Mouse (Mus musculus): Measurements from ENCODE around the gene Arfgap2. TPM values are rescaled to one million over a fixed set of nuclear protein-coding genes. Genes with fewer than 3 reads are reported as not detected.

Arfgap2 gene
- total and polyA plus RNA-seq, 3 experiments: 35.0 to 58.2 (median 54.7) TPM

- DNase-seq: no peak
- WGBS: 61% methylated on average over 3 of the region's 3 CpGs
- H3K27me3 ChIP-seq (ENCODE audit: control insufficient read depth, insufficient read depth, low read length): no peaks in the 10 kb centered on the region
- no peak overlapping the region for H3K4me3 ChIP-seq
- TF ChIP-seq CTCF (IDR thresholded peaks at IDR 0.05) (no peak), POLR2A (IDR thresholded peaks at IDR 0.05; ENCODE audit: insufficient read depth, low read depth, low read length) (no peak), EP300 (IDR thresholded peaks at IDR 0.05; ENCODE audit: insufficient read depth, low read depth, low read length) (no peak)
- intact Hi-C loops (cut with DNase I): no loop called here
- no peaks in the 10 kb centered on the region for H3K79me2 ChIP-seq (replicated peaks; ENCODE audit: control insufficient read depth, insufficient read depth, low read length)
- no peak overlapping the region for H3K27ac ChIP-seq
- H3K4me1 ChIP-seq (ENCODE audit: control insufficient read depth, insufficient read depth, low read length): no peaks in the 10 kb centered on the region; the same call in 1 of the 2 replicates
- H3K9ac ChIP-seq (ENCODE audit: low read depth, low read length): no peak overlapping the region
- no peaks in the 10 kb centered on the region for H3K36me3 ChIP-seq (ENCODE audit: control insufficient read depth, insufficient read depth, low read length)
These were observed 38.1 kb downstream of the Arfgap2 start for GRCm38 (mm10) chr2:91302845-91303244.

- no peak overlapping the region for H3K9ac ChIP-seq (ENCODE audit: low read depth, low read length)
- H3K4me3 ChIP-seq: no peak overlapping the region
- no peaks in the 10 kb centered on the region for H3K79me2 ChIP-seq (replicated peaks; ENCODE audit: control insufficient read depth, insufficient read depth, low read length)
- H3K27ac ChIP-seq: no peak overlapping the region
- H3K36me3 ChIP-seq (ENCODE audit: control insufficient read depth, insufficient read depth, low read length): no peaks in the 10 kb centered on the region
- TF ChIP-seq EP300 (IDR thresholded peaks at IDR 0.05; ENCODE audit: insufficient read depth, low read depth, low read length) (no peak), POLR2A (IDR thresholded peaks at IDR 0.05; ENCODE audit: insufficient read depth, low read depth, low read length) (no peak), CTCF (IDR thresholded peaks at IDR 0.05) (no peak)
- intact Hi-C loops (cut with DNase I): no loop called here
- WGBS: 96% methylated on average over 9 of the region's 9 CpGs
- no peaks in the 10 kb centered on the region for H3K4me1 ChIP-seq (ENCODE audit: control insufficient read depth, insufficient read depth, low read length)
- no peak for DNase-seq
- H3K27me3 ChIP-seq (ENCODE audit: control insufficient read depth, insufficient read depth, low read length): no peaks in the 10 kb centered on the region
These were observed 41.2 kb downstream of the Arfgap2 start for GRCm38 (mm10) chr2:91305926-91306325.

GRCm38 (mm10) chr2:91306589-91306988 lies 41.8 kb downstream of the Arfgap2 start:
- Histone ChIP-seq H3K4me1 (ENCODE audit: control insufficient read depth, insufficient read depth, low read length) (no peaks in the 10 kb centered on the region), H3K36me3 (ENCODE audit: control insufficient read depth, insufficient read depth, low read length) (no peaks in the 10 kb centered on the region), H3K9ac (ENCODE audit: low read depth, low read length) (no peak overlapping the region), H3K27ac (no peak overlapping the region), H3K4me3 (no peak overlapping the region), H3K27me3 (ENCODE audit: control insufficient read depth, insufficient read depth, low read length) (no peaks in the 10 kb centered on the region), H3K79me2 (replicated peaks; ENCODE audit: control insufficient read depth, insufficient read depth, low read length) (no peaks in the 10 kb centered on the region)
- no peak for DNase-seq
- TF ChIP-seq CTCF (IDR thresholded peaks at IDR 0.05) (no peak), POLR2A (IDR thresholded peaks at IDR 0.05; ENCODE audit: insufficient read depth, low read depth, low read length) (no peak), EP300 (IDR thresholded peaks at IDR 0.05; ENCODE audit: insufficient read depth, low read depth, low read length) (no peak)
- intact Hi-C loops (cut with DNase I): no loop called here

- H3K27ac ChIP-seq: no peak overlapping the region
- H3K27me3 ChIP-seq (ENCODE audit: control insufficient read depth, insufficient read depth, low read length): no peaks in the 10 kb centered on the region
- H3K36me3 ChIP-seq (ENCODE audit: control insufficient read depth, insufficient read depth, low read length): no peaks in the 10 kb centered on the region
- no peak for DNase-seq
- intact Hi-C loops (cut with DNase I): no loop called here
- TF ChIP-seq EP300 (IDR thresholded peaks at IDR 0.05; ENCODE audit: insufficient read depth, low read depth, low read length) (no peak), CTCF (IDR thresholded peaks at IDR 0.05) (no peak), POLR2A (IDR thresholded peaks at IDR 0.05; ENCODE audit: insufficient read depth, low read depth, low read length) (no peak)
- H3K9ac ChIP-seq (ENCODE audit: low read depth, low read length): no peak overlapping the region
- 38% methylated on average over 5 of the region's 5 CpGs for WGBS
- H3K79me2 ChIP-seq (replicated peaks; ENCODE audit: control insufficient read depth, insufficient read depth, low read length): no peaks in the 10 kb centered on the region
- 0 out of 2 replicates have a peak, but pooled peaks cover 1% of the 10 kb centered on the region for H3K4me1 ChIP-seq (ENCODE audit: control insufficient read depth, insufficient read depth, low read length)
- no peak overlapping the region for H3K4me3 ChIP-seq
These were observed 43.9 kb downstream of the Arfgap2 start for GRCm38 (mm10) chr2:91308680-91309079.

- H3K4me1 ChIP-seq (ENCODE audit: control insufficient read depth, insufficient read depth, low read length): 0 out of 2 replicates have a peak, but pooled peaks cover 1% of the 10 kb centered on the region
- no peak overlapping the region for H3K9ac ChIP-seq (ENCODE audit: low read depth, low read length)
- no peaks in the 10 kb centered on the region for H3K27me3 ChIP-seq (ENCODE audit: control insufficient read depth, insufficient read depth, low read length)
- no peaks in the 10 kb centered on the region for H3K36me3 ChIP-seq (ENCODE audit: control insufficient read depth, insufficient read depth, low read length)
- no peak overlapping the region for H3K4me3 ChIP-seq
- TF ChIP-seq EP300 (IDR thresholded peaks at IDR 0.05; ENCODE audit: insufficient read depth, low read depth, low read length) (no peak), CTCF (IDR thresholded peaks at IDR 0.05) (no peak), POLR2A (IDR thresholded peaks at IDR 0.05; ENCODE audit: insufficient read depth, low read depth, low read length) (no peak)
- no peak overlapping the region for H3K27ac ChIP-seq
- no peak for DNase-seq
- H3K79me2 ChIP-seq (replicated peaks; ENCODE audit: control insufficient read depth, insufficient read depth, low read length): no peaks in the 10 kb centered on the region
- intact Hi-C loops (cut with DNase I): no loop called here
- WGBS: 91% methylated on average over 3 of the region's 3 CpGs
These were observed 44.8 kb downstream of the Arfgap2 start for GRCm38 (mm10) chr2:91309546-91309945.

- TF ChIP-seq CTCF (IDR thresholded peaks at IDR 0.05) (no peak), EP300 (IDR thresholded peaks at IDR 0.05; ENCODE audit: insufficient read depth, low read depth, low read length) (no peak), POLR2A (IDR thresholded peaks at IDR 0.05; ENCODE audit: insufficient read depth, low read depth, low read length) (no peak)
- WGBS: 54% methylated on average over 10 of the region's 10 CpGs
These were observed 48.0 kb downstream of the Arfgap2 start for GRCm38 (mm10) chr2:91312578-91313311.

More at GRCm38 (mm10) chr2:91312578-91313311, 48.0 kb downstream of the Arfgap2 start:
- H3K79me2 ChIP-seq (replicated peaks; ENCODE audit: control insufficient read depth, insufficient read depth, low read length): no peaks in the 10 kb centered on the region
- no peak overlapping the region for H3K4me3 ChIP-seq
- H3K4me1 ChIP-seq (ENCODE audit: control insufficient read depth, insufficient read depth, low read length): 0 out of 2 replicates have a peak, but pooled peaks cover 1% of the 10 kb centered on the region
- no peak overlapping the region for H3K9ac ChIP-seq (ENCODE audit: low read depth, low read length)
- DNase-seq: no peak
- H3K36me3 ChIP-seq (ENCODE audit: control insufficient read depth, insufficient read depth, low read length): no peaks in the 10 kb centered on the region
- intact Hi-C loops (cut with DNase I): no loop called here
- no peak overlapping the region for H3K27ac ChIP-seq
- H3K27me3 ChIP-seq (ENCODE audit: control insufficient read depth, insufficient read depth, low read length): no peaks in the 10 kb centered on the region
